ENCODE assay signal across 10 mouse cellular contexts in genomic region chr9:56830162-56830561, GRCm38 (mm10). TPM values are rescaled to one million over a fixed set of nuclear protein-coding genes. Genes with fewer than 3 reads are reported as not detected.
DNase-seq lines count a peak whose midpoint lies in the region; ATAC-seq and TF ChIP-seq lines count a peak whose summit lies in the region.
"Had no signal": no experiment of that assay in that cellular context is flagged by ENCODE, and none has a peak within 500 bp of the region (broad histone marks: within the 10 kb centered on the region; RNA-seq: fewer than 3 reads in every experiment).

No protein-coding gene starts in this region.

- peaks cover 14% of the 10 kb centered on the region; the same call in 1 of the 2 replicates for H3K4me1 ChIP-seq in midbrain, postnatal 0 days (ENCODE audit: insufficient read depth, low read length)
- H3K4me1 ChIP-seq: liver, embryonic 15.5 days had no signal

- no peaks in the 10 kb centered on the region for H3K27me3 ChIP-seq in midbrain, postnatal 0 days (ENCODE audit: insufficient read depth, low read length)

- TF ChIP-seq CTCF in midbrain, postnatal 0 days (IDR thresholded peaks at IDR 0.05), result no peak

- H3K9ac ChIP-seq in midbrain, postnatal 0 days (replicated peaks; ENCODE audit: low read length, poor library complexity, severe bottlenecking), result no peak overlapping the region
- H3K9ac ChIP-seq: embryonic facial prominence, embryonic 12.5 days; liver, embryonic 15.5 days had no signal

- H3K36me3 ChIP-seq in midbrain, postnatal 0 days (ENCODE audit: insufficient read depth, low read length), result no peaks in the 10 kb centered on the region
- H3K36me3 ChIP-seq: embryonic facial prominence, embryonic 12.5 days; liver, embryonic 15.5 days had no signal

- no peak overlapping the region for H3K4me2 ChIP-seq in midbrain, postnatal 0 days (ENCODE audit: low read depth, low read length, poor library complexity, severe bottlenecking)
- H3K4me2 ChIP-seq: embryonic facial prominence, embryonic 12.5 days; liver, embryonic 15.5 days had no signal

- DNase-seq in left cerebral cortex, postnatal 14 days (ENCODE audit: low spot score in 2 of 2), result peak; percentile 59 to 74
- no peak for DNase-seq in left cerebral cortex, adult 8-10 months (ENCODE audit: low spot score in 2 of 2)
- DNase-seq in brain, adult 2 months (ENCODE audit: low read depth, low spot score), result peak; percentile 74
- peak; percentile 55 for DNase-seq in gastrocnemius, postnatal 25 days
- DNase-seq in midbrain, postnatal 0 days (ENCODE audit: low spot score), result peak; percentile 84
- DNase-seq in urinary bladder, postnatal 4 days (ENCODE audit: low spot score in 2 of 2), result no peak
- no peak for DNase-seq in urinary bladder, adult 2 months (ENCODE audit: low spot score)

- 14% methylated on average over 4 of the region's 4 CpGs for WGBS in midbrain, postnatal 0 days

- no peak overlapping the region for H3K4me3 ChIP-seq in midbrain, postnatal 0 days (ENCODE audit: low read depth, low read length)
- H3K4me3 ChIP-seq: embryonic facial prominence, embryonic 12.5 days; liver, embryonic 15.5 days had no signal

- no peak for ATAC-seq in midbrain, postnatal 0 days (ENCODE audit: low FRiP score)

- H3K9me3 ChIP-seq in midbrain, postnatal 0 days (ENCODE audit: low read length), result no peaks in the 10 kb centered on the region
- H3K9me3 ChIP-seq: embryonic facial prominence, embryonic 12.5 days; liver, embryonic 15.5 days had no signal

- intact Hi-C loops in left cerebral cortex, postnatal 14 days (cut with DNase I), result no loop called here

- H3K27ac ChIP-seq in midbrain, postnatal 0 days (ENCODE audit: low read depth, low read length), result no peak overlapping the region
- H3K27ac ChIP-seq: embryonic facial prominence, embryonic 12.5 days; liver, embryonic 15.5 days had no signal

RNA-seq across cellular contexts. Expression of gene Lingo1, which starts 33.9 kb away (rescaled TPM):
- 100 to 1,000 TPM; 490 to 503 TPM for total RNA-seq in left cerebral cortex, postnatal 14 days (2021)
- 100 to 1,000 TPM; 330 to 366 (median 356) TPM for total RNA-seq in left cerebral cortex, adult 8-10 months (2022)
- under 1 TPM; 0.21 to 0.41 TPM for total RNA-seq in gastrocnemius, postnatal 25 days (2021)
- total RNA-seq in midbrain, postnatal 0 days (2014; rRNA removed), result 145 and 192 TPM in 2 replicates
- polyA plus RNA-seq in midbrain, postnatal 0 days (2015; fragmentation: Nextera tagmentation; extraction: Ambion mirVana), result 110 and 114 TPM in 2 replicates
- polyA plus RNA-seq in urinary bladder, adult 2 months (2012; rRNA removed), result 3.0 and 3.8 TPM in 2 replicates
- total RNA-seq: hematopoietic stem cell, adult 5-6 weeks had no signal

RNA-seq across cellular contexts. Expression of gene Odf3l1, which starts 34.3 kb away (rescaled TPM):
- not detected for total RNA-seq in left cerebral cortex, postnatal 14 days (2021)
- under 1 TPM in 2 of 4 experiments, not detected in 2; 0.30 to 0.37 TPM for total RNA-seq in left cerebral cortex, adult 8-10 months (2022)
- total RNA-seq in gastrocnemius, postnatal 25 days (2021), result under 1 TPM in 1 of 2 experiments, not detected in 1; 0.67 TPM
- total RNA-seq in midbrain, postnatal 0 days (2014; rRNA removed), result 0.28 TPM in 1 of 2 replicates, not detected in the other
- 0.25 TPM in 1 of 2 replicates, not detected in the other for polyA plus RNA-seq in midbrain, postnatal 0 days (2015; fragmentation: Nextera tagmentation; extraction: Ambion mirVana)
- polyA plus RNA-seq in urinary bladder, adult 2 months (2012; rRNA removed), result 0.96 and 1.1 TPM in 2 replicates
- total RNA-seq: hematopoietic stem cell, adult 5-6 weeks had no signal

RNA-seq across cellular contexts. Expression of gene Cspg4, which starts 34.7 kb away (rescaled TPM):
- total RNA-seq in left cerebral cortex, postnatal 14 days (2021), result 10 to 100 TPM; 21.4 to 25.0 TPM
- total RNA-seq in left cerebral cortex, adult 8-10 months (2022), result 10 to 100 TPM; 14.2 to 17.9 (median 15.9) TPM
- total RNA-seq in gastrocnemius, postnatal 25 days (2021), result 1 to 10 TPM; 6.5 to 9.4 TPM
- total RNA-seq in midbrain, postnatal 0 days (2014; rRNA removed), result 31.6 and 37.3 TPM in 2 replicates
- 7.5 and 8.7 TPM in 2 replicates for polyA plus RNA-seq in midbrain, postnatal 0 days (2015; fragmentation: Nextera tagmentation; extraction: Ambion mirVana)
- polyA plus RNA-seq in urinary bladder, adult 2 months (2012; rRNA removed), result 27.7 and 39.1 TPM in 2 replicates
- total RNA-seq: hematopoietic stem cell, adult 5-6 weeks had no signal

Comparison
In these comparisons a context has a peak if more than half of its experiments do, and no peak if none do; other contexts are left out.
1. DNase-seq: peak in left cerebral cortex, postnatal 14 days (2 of 2), brain, adult 2 months (single experiment), gastrocnemius, postnatal 25 days (single experiment) and midbrain, postnatal 0 days (single experiment); none in left cerebral cortex, adult 8-10 months (0 of 2), urinary bladder, postnatal 4 days (0 of 2) and urinary bladder, adult 2 months (single experiment).
2. RNA of gene Lingo1, which starts 33.9 kb away (total RNA-seq): 490 to 503 TPM in left cerebral cortex, postnatal 14 days, 330 to 366 TPM in left cerebral cortex, adult 8-10 months and 145 to 192 TPM in midbrain, postnatal 0 days; 0.21 to 0.41 TPM in gastrocnemius, postnatal 25 days; every median in the first group is over 100 times any median in the second.